Mouse (Mus musculus) left cerebral cortex, postnatal 4 days (tissue): ENCODE results near the gene Tbxas1. TPM values are rescaled to one million over a fixed set of nuclear protein-coding genes. Genes with fewer than 3 reads are reported as not detected.

ENCODE experiments used
- DNase-seq: peaks from one replicate; pipeline ENCODE4 v3.0.0-alpha.2; 2022
- intact Hi-C: fragments of 180-260 bp; cut with DNase I; formaldehyde crosslinking; loops from one replicate; pipeline ENCODE4 v1.15.1; 2025
- total RNA-seq, 2 experiments: library from RNA; stranded (reverse); gene quantifications; 2 replicates each; pipeline ENCODE4 v1.2.3; 2021

The Tbxas1 gene
- total RNA-seq = 1 to 10 TPM; 1.3 to 1.4 TPM

- intact Hi-C loops = loop anchor here (2.0 kb wide), 1 partner anchor 191 kb away; no protein-coding TSS in a partner anchor
- peak; percentile 58 for DNase-seq
These were observed at the start of gene Tbxas1 for GRCm38 (mm10) chr6:38875258-38876070. Gene Tbxas1 (plus strand): TSS chr6:38875404.

- intact Hi-C loops = no loop called here
- DNase-seq = no peak
These were observed 49.3 kb upstream of the Tbxas1 start for GRCm38 (mm10) chr6:38825886-38826285.

GRCm38 (mm10) chr6:38826857-38827256 is 48.3 kb upstream of the Tbxas1 start:
- DNase-seq = no peak
- intact Hi-C loops = no loop called here

DNA sequence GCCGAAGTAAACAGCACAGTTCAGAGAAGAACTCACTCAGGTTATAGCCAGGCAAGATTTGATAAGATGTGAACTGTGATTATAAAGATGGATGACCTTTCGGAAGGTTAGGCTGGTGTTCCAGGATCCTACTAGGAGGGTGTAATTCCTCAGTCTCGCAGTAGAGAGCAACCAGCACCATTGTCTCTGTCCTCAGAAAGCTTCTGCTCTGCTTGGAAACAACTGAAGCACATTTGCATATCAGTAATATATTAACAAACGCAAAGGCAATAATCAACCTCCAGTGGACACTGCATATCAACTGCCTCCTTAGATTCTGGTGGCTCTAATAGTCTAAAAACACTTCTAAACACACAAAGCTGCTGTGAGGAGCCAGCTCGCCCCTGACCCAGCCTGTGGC is 47.8 kb upstream of the Tbxas1 start:
- intact Hi-C loops = no loop called here
- no peak for DNase-seq

DNA sequence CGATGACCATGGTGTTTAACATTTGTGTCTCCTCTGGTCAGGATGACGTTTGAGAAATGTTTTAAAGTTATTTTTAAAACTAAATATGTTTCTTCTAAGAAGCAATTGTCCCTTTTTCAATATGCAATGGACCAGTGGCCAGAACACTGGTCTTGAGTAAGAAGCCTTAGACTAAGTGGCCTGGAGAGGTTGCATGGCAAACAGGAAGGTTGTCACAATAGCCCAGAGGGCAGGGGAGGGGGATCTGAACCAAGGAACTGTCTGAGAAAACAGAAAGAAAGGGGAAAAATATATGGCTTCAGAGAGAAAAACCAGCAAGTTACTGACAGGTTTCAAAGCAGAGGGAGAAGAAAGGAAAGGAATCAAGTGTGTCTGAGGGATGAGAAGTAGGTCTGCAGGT is 47.0 kb upstream of the Tbxas1 start:
- no peak for DNase-seq
- intact Hi-C loops = no loop called here

DNA sequence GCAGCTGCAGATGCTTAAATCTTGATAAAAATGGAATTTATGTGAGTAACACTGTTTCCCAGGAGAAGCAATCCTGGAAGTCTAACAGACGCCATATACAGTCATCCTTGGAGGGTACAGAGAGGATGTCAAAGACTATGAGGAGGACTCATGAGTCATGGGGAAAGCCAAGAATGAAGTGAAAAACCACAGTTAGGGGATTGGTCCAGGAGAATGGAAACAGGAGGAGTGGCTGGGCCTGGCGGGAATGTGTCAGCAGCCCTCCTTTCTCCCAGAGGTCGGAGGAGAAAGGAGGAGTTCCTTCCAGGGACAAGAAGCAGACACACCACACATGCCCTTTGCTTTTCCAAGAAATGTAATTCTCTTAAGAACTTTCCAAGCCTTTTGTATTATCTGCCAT is 45.8 kb upstream of the Tbxas1 start:
- intact Hi-C loops = no loop called here
- DNase-seq = no peak

GRCm38 (mm10) chr6:38833721-38834120 is 41.5 kb upstream of the Tbxas1 start:
- intact Hi-C loops = no loop called here
- no peak for DNase-seq

DNA sequence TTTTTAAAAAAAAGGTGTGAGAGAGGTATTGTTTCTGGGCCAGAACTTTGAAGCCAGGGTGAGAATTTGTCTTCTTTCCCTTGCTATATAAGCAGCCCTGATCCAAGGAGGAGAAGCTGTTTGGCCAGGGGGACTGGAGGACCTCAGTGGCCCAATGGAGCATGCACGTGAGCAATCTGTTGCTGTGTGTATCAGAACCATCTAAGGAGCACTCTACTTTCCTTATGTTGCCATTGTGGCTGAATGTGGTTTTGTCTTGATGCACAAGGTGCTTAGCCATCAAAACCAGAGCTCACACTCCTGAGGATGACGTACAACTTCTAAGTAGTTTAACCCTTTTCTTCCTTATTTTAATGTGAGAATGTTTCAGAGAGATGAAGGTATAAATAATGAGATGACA is 40.5 kb upstream of the Tbxas1 start:
- DNase-seq = no peak
- intact Hi-C loops = no loop called here

DNA sequence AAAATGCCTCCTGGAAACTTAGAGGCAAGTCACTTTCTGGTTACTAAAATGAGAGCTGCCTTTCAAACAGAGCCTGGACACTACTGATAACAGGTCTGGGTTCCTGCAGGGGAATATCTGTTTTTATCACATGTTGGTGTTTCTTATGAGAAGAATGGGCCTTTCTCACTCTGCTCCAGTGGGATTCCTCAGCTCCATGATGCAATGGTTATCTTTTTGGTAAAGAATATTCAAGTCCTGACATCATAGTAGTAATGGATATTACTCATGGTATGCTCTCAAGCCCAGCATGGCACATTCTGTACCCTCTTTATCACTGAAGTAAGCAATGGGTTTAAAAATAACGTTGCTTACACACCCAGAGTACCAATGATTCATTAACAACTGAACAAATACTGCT is 40.0 kb upstream of the Tbxas1 start:
- no peak for DNase-seq
- intact Hi-C loops = no loop called here

DNA sequence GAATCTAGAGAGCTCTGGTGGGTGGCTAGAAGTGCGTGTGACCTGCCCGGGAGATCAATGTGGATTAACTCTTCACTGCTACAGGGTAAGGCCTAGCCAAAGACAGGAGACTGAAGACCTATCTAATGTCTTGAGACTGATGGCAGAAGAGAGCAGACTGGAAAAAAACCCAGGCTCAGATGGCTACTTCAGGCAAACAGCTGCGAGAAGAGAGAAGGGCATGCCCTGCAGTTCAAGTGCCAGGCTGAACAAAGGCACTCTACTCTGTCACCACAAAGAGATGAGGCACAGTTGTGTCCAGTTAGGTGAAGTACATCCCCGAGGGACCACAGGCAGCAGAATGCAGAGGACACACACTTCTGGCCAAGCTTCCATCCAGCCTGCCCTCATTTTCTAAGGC is 37.1 kb upstream of the Tbxas1 start:
- intact Hi-C loops = no loop called here
- DNase-seq = no peak

- no peak for DNase-seq
- intact Hi-C loops = no loop called here
These were observed 35.3 kb upstream of the Tbxas1 start for GRCm38 (mm10) chr6:38839891-38840290.

- intact Hi-C loops = no loop called here
- peak; percentile 84 for DNase-seq
These were observed 34.8 kb upstream of the Tbxas1 start for GRCm38 (mm10) chr6:38840380-38840779.

GRCm38 (mm10) chr6:38840780-38841179 is 34.4 kb upstream of the Tbxas1 start:
- no peak for DNase-seq
- intact Hi-C loops = no loop called here

DNA sequence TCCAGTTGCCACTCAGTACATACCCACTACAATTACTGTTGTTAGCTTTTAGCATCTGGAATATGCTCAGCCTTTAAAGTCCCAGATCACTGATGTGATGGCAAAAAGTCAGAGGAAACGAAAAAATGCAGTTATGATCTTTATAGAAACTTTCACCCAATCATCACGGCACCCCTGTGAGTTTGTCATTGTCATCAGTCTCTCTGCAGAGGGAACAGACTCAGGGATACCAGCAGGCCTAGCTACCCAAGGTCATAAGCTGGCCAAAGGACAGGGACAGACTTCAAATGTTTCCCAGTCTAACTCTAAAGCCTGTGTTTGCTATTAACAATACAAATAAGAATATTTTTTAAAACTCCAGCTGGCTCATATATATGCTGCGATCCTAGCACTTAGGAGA is 33.7 kb upstream of the Tbxas1 start:
- intact Hi-C loops = no loop called here
- DNase-seq = no peak

GRCm38 (mm10) chr6:38845117-38845516 is 30.1 kb upstream of the Tbxas1 start:
- intact Hi-C loops = no loop called here

DNA sequence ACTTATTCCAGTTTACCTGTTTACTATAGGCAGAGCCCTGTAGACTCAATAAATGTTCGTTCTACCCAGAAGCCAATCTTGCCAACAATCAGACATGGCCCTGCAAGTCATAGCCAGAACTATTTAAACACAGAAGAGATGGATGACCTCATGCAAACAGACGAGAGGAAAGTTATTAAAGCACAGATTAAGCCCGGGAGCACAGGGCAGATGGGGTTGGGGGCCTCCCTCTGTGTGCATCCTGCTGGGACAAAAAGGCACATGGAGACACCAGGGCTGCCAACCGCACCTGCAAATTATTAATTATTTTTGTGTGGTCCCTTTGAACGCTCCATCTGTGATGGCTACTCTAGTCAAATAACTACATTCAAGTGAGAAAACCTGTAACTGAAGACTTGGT is 29.3 kb upstream of the Tbxas1 start:
- intact Hi-C loops = no loop called here
- DNase-seq = peak; percentile 48

More at GRCm38 (mm10) chr6:38845117-38845516, 30.1 kb upstream of the Tbxas1 start:
- DNase-seq = no peak

DNA sequence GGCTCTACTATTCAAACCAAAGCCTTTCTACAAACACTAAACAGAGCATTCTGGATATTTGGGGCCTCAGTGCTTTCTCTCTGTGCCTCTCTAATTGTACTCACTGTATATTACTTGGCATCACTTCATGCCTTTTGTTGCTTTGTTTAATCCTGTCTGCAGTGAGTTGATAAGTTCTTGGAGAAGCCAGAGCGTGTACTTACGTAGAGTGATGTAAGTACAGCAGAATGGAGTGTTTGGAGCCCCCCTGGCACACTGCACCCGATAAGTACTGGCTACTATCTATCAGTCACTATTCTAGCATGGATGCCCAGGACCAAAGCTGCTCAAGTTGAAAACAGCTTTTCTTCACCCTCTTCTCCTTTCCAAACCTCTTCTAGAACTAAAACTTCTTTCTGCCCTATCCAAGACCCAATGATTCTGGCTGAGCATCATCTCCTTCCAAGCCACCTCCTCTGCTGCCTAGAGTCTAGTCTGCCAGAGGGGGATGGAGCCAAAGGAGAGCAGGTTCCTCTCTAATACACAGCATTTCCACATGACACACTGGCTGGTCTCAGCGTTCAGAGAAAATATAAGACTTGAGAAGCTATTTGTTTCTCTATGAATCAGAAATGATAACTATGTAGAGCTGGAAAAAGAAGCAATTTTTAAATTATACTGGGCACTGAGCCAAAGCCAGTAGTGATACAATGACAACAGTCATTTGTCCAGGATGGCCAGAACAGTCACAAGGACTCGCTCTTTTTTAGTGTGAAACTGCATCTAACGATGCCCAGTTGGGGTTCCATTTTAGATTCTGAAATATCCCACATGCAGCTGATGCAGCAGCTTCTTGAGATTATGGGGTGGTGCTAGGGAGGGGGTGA is 28.6 kb upstream of the Tbxas1 start:
- no peak for DNase-seq
- intact Hi-C loops = no loop called here

- intact Hi-C loops = no loop called here
- DNase-seq = no peak
These were observed 27.8 kb upstream of the Tbxas1 start for GRCm38 (mm10) chr6:38847447-38847846.

DNA sequence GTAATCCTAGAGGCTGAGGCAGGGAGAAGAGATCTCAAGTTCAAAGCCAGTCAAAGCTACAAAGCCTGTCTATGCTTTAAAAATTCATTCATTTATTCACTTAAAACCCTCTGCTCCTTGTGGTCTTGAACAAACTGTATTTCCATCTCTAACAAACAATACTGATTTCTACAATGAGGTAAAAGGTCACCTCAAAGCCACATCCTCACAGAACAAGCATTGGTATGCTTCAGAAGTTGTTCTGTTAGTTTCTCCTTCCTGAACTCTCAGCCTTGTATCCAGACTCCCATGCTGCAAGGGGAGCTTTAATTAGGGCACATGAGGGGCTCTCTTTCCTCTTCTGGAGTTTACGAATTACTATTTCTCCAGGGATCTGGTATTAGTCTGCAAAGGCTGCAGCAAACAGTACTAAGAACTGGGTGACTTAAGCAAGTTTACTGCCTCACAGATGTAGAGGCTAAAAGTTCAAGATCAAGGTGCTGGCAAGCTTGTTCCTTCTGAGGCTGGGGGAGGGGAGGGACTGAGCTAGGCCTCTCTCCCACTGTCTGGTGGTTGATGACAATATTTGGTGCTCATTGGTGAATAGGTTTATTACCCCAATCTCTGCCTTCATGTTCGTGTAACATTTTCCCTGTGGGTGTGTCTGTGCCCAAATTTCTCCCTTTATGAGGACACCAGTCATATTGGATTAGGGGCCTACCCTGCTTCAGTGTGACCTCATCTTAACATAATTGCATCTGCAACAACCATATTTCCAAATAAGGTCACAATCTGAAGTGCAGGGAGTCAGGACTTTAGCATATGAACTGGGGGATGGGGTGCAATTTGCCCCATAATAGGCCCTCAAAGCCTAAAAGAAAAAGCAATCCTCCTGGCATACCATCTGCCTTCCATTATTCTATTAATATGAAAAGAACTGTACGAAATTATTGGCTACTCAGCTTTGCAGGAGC is 27.0 kb upstream of the Tbxas1 start:
- DNase-seq = no peak
- intact Hi-C loops = no loop called here

GRCm38 (mm10) chr6:38850715-38851259 is 24.4 kb upstream of the Tbxas1 start:
- DNase-seq = no peak
- intact Hi-C loops = no loop called here
